Mouse (Mus musculus) limb, embryonic 10.5 days (tissue): ENCODE measurements around the gene Pax5. TPM values are rescaled to one million over a fixed set of nuclear protein-coding genes. Genes with fewer than 3 reads are reported as not detected.

Experiments
- DNase-seq: peaks from one replicate; pipeline ENCODE4 v3.0.0-alpha.2; 2017; ENCODE audit warnings: low spot score
- H3K27ac ChIP-seq: fragments of 300-500 bp; sonication (generic); 2 replicates; pipeline ENCODE4 v1.5.1; 2016; ENCODE audit warnings: mild to moderate bottlenecking
- H3K27me3 ChIP-seq: fragments of 300-500 bp; sonication (generic); 2 replicates; pipeline ENCODE4 v1.6.1; 2016; ENCODE audit warnings: low read depth, mild to moderate bottlenecking; ENCODE audit not compliant: poor library complexity, severe bottlenecking
- H3K36me3 ChIP-seq: fragments of 300-500 bp; sonication (generic); 2 replicates; pipeline ENCODE4 v1.6.1; 2016; ENCODE audit warnings: mild to moderate bottlenecking, moderate library complexity
- H3K4me1 ChIP-seq: fragments of 300-500 bp; sonication (generic); 2 replicates; pipeline ENCODE4 v1.6.1; 2016
- H3K4me3 ChIP-seq: fragments of 300-500 bp; sonication (generic); 2 replicates; pipeline ENCODE4 v1.5.1; 2016; ENCODE audit warnings: mild to moderate bottlenecking, moderate library complexity
- H3K9me3 ChIP-seq: fragments of 300-500 bp; sonication (generic); replicated peaks from 2 replicates; pipeline ENCODE4 v1.6.1; 2016; ENCODE audit warnings: mild to moderate bottlenecking
- WGBS: fragments of 180-500 bp; shearing (Covaris S2); methylation state at CpG from one replicate; pipeline ENCODE4 v1.1.7; 2016; 5-methylcytosine and 5-hydroxymethylcytosine counted together
- polyA plus RNA-seq: library from polyadenylated mRNA; unstranded; fragments of >200 nt; fragmentation: Nextera tagmentation; extraction: Ambion mirVana; gene quantifications from 2 replicates; pipeline ENCODE4 v1.2.1, GENCODE M21; 2016

The Pax5 gene
- polyA plus RNA-seq, 1 experiment from 2014 or later = 0.35 TPM

GRCm38 (mm10) chr4:44670380-44670779, 39.9 kb downstream of the Pax5 start:
- WGBS = 77% methylated on average over 4 of the region's 4 CpGs
- DNase-seq = no peak
- Histone ChIP-seq H3K4me3 (no peak overlapping the region), H3K4me1 (peaks cover 16% of the 10 kb centered on the region), H3K27me3 (peaks cover 70% of the 10 kb centered on the region), H3K9me3 (no peaks in the 10 kb centered on the region), H3K36me3 (no peaks in the 10 kb centered on the region), H3K27ac (no peak overlapping the region)

GRCm38 (mm10) chr4:44669485-44670181, 40.7 kb downstream of the Pax5 start:
- peaks cover 77% of the 10 kb centered on the region for H3K27me3 ChIP-seq

GRCm38 (mm10) chr4:44668574-44668973, 41.7 kb downstream of the Pax5 start:
- Histone ChIP-seq H3K36me3 (no peaks in the 10 kb centered on the region), H3K4me3 (no peak overlapping the region), H3K27ac (no peak overlapping the region), H3K9me3 (no peaks in the 10 kb centered on the region), H3K27me3 (peaks cover 78% of the 10 kb centered on the region), H3K4me1 (peaks cover 22% of the 10 kb centered on the region)
- no peak for DNase-seq
- WGBS = 80% methylated on average over 6 of the region's 6 CpGs

More at GRCm38 (mm10) chr4:44669485-44670181, 40.7 kb downstream of the Pax5 start:
- Histone ChIP-seq H3K9me3 (no peaks in the 10 kb centered on the region), H3K27ac (no peak overlapping the region), H3K4me1 (peaks cover 17% of the 10 kb centered on the region), H3K4me3 (no peak overlapping the region), H3K36me3 (no peaks in the 10 kb centered on the region)
- DNase-seq = peak; percentile 69
- 87% methylated on average over 7 of the region's 7 CpGs for WGBS

- Histone ChIP-seq H3K36me3 (no peaks in the 10 kb centered on the region), H3K4me3 (no peak overlapping the region), H3K4me1 (peaks cover 24% of the 10 kb centered on the region), H3K9me3 (no peaks in the 10 kb centered on the region), H3K27ac (no peak overlapping the region), H3K27me3 (peaks cover 78% of the 10 kb centered on the region)
- 61% methylated on average over 3 of the region's 3 CpGs for WGBS
- no peak for DNase-seq
Observed at GRCm38 (mm10) chr4:44668172-44668571, 42.1 kb downstream of the Pax5 start.

GRCm38 (mm10) chr4:44667369-44667768, 42.9 kb downstream of the Pax5 start:
- H3K27me3 ChIP-seq = peaks cover 80% of the 10 kb centered on the region
- DNase-seq = no peak
- no peak overlapping the region for H3K4me3 ChIP-seq
- H3K4me1 ChIP-seq = peaks cover 18% of the 10 kb centered on the region
- no peaks in the 10 kb centered on the region for H3K36me3 ChIP-seq
- no peak overlapping the region for H3K27ac ChIP-seq
- 76% methylated on average over 6 of the region's 6 CpGs for WGBS
- H3K9me3 ChIP-seq = no peaks in the 10 kb centered on the region

- H3K27me3 ChIP-seq = peaks cover 88% of the 10 kb centered on the region
- peak overlapping the region; percentile 72 for H3K27ac ChIP-seq
- peaks cover 16% of the 10 kb centered on the region for H3K4me1 ChIP-seq
- peak overlapping the region; percentile 67 for H3K4me3 ChIP-seq
- H3K36me3 ChIP-seq = no peaks in the 10 kb centered on the region
- no peak for DNase-seq
- H3K9me3 ChIP-seq = no peaks in the 10 kb centered on the region
- 29% methylated on average over 6 of the region's 6 CpGs for WGBS
Observed at GRCm38 (mm10) chr4:44664767-44665056, 45.6 kb downstream of the Pax5 start.

GRCm38 (mm10) chr4:44664004-44664766, 46.1 kb downstream of the Pax5 start:
- peak overlapping the region; percentile 67 for H3K4me3 ChIP-seq
- H3K9me3 ChIP-seq = no peaks in the 10 kb centered on the region
- H3K4me1 ChIP-seq = peaks cover 16% of the 10 kb centered on the region
- peak overlapping the region; percentile 72 for H3K27ac ChIP-seq
- 2% methylated on average over 81 of the region's 81 CpGs for WGBS
- H3K36me3 ChIP-seq = no peaks in the 10 kb centered on the region
- peak; percentile 75 for DNase-seq
- peaks cover 94% of the 10 kb centered on the region for H3K27me3 ChIP-seq

- no peaks in the 10 kb centered on the region for H3K9me3 ChIP-seq
- DNase-seq = peak; percentile 34
- no peak overlapping the region for H3K27ac ChIP-seq
- H3K27me3 ChIP-seq = peaks cover 97% of the 10 kb centered on the region
- no peaks in the 10 kb centered on the region for H3K36me3 ChIP-seq
- peaks cover 16% of the 10 kb centered on the region for H3K4me1 ChIP-seq
- 17% methylated on average over 10 of the region's 10 CpGs for WGBS
- H3K4me3 ChIP-seq = peak overlapping the region; percentile 67
Observed at GRCm38 (mm10) chr4:44663489-44663888, 46.8 kb downstream of the Pax5 start.

- DNase-seq = no peak
- Histone ChIP-seq H3K36me3 (no peaks in the 10 kb centered on the region), H3K9me3 (no peaks in the 10 kb centered on the region), H3K27ac (no peak overlapping the region), H3K4me3 (no peak overlapping the region), H3K4me1 (peaks cover 24% of the 10 kb centered on the region), H3K27me3 (peaks cover 53% of the 10 kb centered on the region)
- WGBS = 89% methylated on average over 4 of the region's 4 CpGs
Observed at GRCm38 (mm10) chr4:44645181-44645580, 65.1 kb downstream of the Pax5 start.

- H3K27ac ChIP-seq = 0 out of 2 replicates have a peak overlapping the region, but pooled peaks have one; percentile 21
Observed at GRCm38 (mm10) chr4:44641831-44642587, 68.3 kb downstream of the Pax5 start.

GRCm38 (mm10) chr4:44635618-44636017, 74.7 kb downstream of the Pax5 start:
- Histone ChIP-seq H3K9me3 (no peaks in the 10 kb centered on the region), H3K36me3 (no peaks in the 10 kb centered on the region), H3K27me3 (peaks cover 29% of the 10 kb centered on the region), H3K4me1 (peaks cover 9% of the 10 kb centered on the region), H3K4me3 (no peak overlapping the region), H3K27ac (no peak overlapping the region)
- 89% methylated on average over 3 of the region's 3 CpGs for WGBS
- DNase-seq = no peak

More at GRCm38 (mm10) chr4:44641831-44642587, 68.3 kb downstream of the Pax5 start:
- peaks cover 22% of the 10 kb centered on the region for H3K4me1 ChIP-seq
- peaks cover 49% of the 10 kb centered on the region for H3K27me3 ChIP-seq
- no peaks in the 10 kb centered on the region for H3K9me3 ChIP-seq
- peak; percentile 64 for DNase-seq
- WGBS = 22% methylated on average over 12 of the region's 12 CpGs
- H3K36me3 ChIP-seq = no peaks in the 10 kb centered on the region
- no peak overlapping the region for H3K4me3 ChIP-seq

GRCm38 (mm10) chr4:44633694-44634524, 76.4 kb downstream of the Pax5 start:
- Histone ChIP-seq H3K9me3 (no peaks in the 10 kb centered on the region), H3K4me3 (no peak overlapping the region), H3K4me1 (peaks cover 9% of the 10 kb centered on the region), H3K27me3 (peaks cover 29% of the 10 kb centered on the region), H3K27ac (no peak overlapping the region), H3K36me3 (no peaks in the 10 kb centered on the region)
- WGBS = 38% methylated on average over 12 of the region's 12 CpGs
- no peak for DNase-seq
